Mouse (Mus musculus): ENCODE measurements around the gene Gm16253. TPM values are rescaled to one million over a fixed set of nuclear protein-coding genes. Genes with fewer than 3 reads are reported as not detected.

Gene Gm16253
- polyA plus RNA-seq, 1 experiment = not detected

DNA sequence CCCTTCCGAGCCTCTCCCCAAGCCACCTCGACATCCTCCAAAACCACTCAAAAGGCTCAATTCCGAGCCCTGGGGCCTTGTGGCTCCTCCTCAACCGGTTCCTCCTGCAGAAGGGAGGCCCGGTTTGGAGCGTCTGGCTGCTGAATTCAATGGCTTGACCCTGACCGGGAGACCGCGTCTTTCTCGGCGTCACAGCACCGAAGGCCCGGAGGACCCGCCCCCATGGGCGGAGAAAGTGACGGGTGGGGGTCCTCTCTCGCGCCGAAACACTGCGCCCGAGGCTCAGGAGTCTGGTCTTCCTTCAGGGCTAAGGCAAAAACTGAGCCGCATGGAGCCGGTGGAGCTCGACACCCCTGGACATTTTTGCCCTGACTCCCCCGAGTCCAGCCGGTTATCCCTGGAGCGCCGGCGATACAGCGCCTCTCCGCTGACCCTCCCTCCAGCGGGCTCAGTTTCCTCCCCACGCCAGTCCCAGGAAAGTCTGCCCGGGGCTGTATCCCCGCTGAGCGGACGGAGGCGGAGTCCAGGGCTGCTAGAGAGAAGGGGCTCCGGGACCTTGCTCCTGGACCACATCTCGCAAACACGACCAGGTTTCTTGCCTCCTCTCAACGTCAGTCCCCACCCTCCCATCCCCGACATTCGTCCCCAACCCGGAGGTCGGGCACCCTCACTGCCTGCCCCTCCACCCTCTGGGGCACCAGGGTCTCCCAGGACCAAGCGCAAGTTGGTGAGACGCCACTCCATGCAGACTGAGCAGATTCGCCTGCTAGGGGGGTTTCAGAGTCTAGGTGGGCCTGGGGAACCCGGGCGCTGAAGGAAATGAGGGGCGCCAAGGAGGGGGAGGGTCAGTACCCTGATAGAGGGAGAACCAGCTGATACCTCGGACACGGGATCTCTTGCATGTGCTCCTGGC is 21.6 kb downstream of the Gm16253 start:
- Histone ChIP-seq H3K4me1 (ENCODE audit: control insufficient read depth, insufficient read depth, insufficient read length, low read length) (peaks cover 11% of the 10 kb centered on the region; the same call in 1 of the 2 replicates), H3K36me3 (ENCODE audit: control insufficient read depth, insufficient read depth, low read length) (no peaks in the 10 kb centered on the region), H3K4me3 (ENCODE audit: low read depth, low read length) (peak overlapping the region; percentile 45), H3K27me3 (ENCODE audit: control insufficient read depth, insufficient read depth, low read length) (peaks cover 47% of the 10 kb centered on the region), H3K27ac (ENCODE audit: insufficient read depth, low read depth, low read length) (no peak overlapping the region)
- 4% methylated on average over 54 of the region's 54 CpGs for WGBS
- TF ChIP-seq POLR2A (IDR thresholded peaks at IDR 0.05; ENCODE audit: low read depth, low read length) = no peak; the same call in 1 of the 2 replicates
- TF ChIP-seq CTCF (IDR thresholded peaks at IDR 0.05; ENCODE audit: extremely low read depth, insufficient read length, insufficient replicate concordance, low read depth, low read length) = no peak

DNA sequence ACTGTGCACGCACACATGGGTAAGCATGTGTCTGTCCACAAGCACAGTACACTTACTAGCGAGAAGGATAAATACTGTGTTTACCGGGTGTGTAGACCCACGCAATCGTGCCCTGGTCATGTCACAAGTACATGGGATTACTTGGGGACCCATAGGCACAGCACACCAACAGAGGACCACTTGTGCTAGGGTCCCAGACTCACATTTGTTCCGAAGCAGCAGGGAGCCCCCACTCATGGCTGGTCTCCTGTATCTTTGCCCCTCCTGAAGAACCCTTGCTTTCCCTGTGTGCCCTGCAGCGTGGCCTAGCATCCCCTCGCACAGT is 22.2 kb downstream of the Gm16253 start:
- H3K36me3 ChIP-seq (ENCODE audit: control insufficient read depth, insufficient read depth, low read length) = no peaks in the 10 kb centered on the region
- H3K4me3 ChIP-seq (ENCODE audit: low read depth, low read length) = no peak overlapping the region
- H3K27me3 ChIP-seq (ENCODE audit: control insufficient read depth, insufficient read depth, low read length) = peaks cover 47% of the 10 kb centered on the region
- no peak overlapping the region for H3K27ac ChIP-seq (ENCODE audit: insufficient read depth, low read depth, low read length)
- H3K4me1 ChIP-seq (ENCODE audit: control insufficient read depth, insufficient read depth, insufficient read length, low read length) = peaks cover 11% of the 10 kb centered on the region; the same call in 1 of the 2 replicates
- TF ChIP-seq CTCF (IDR thresholded peaks at IDR 0.05; ENCODE audit: extremely low read depth, insufficient read length, insufficient replicate concordance, low read depth, low read length) (no peak), POLR2A (IDR thresholded peaks at IDR 0.05; ENCODE audit: low read depth, low read length) (no peak)
- 60% methylated on average over 8 of the region's 8 CpGs for WGBS

DNA sequence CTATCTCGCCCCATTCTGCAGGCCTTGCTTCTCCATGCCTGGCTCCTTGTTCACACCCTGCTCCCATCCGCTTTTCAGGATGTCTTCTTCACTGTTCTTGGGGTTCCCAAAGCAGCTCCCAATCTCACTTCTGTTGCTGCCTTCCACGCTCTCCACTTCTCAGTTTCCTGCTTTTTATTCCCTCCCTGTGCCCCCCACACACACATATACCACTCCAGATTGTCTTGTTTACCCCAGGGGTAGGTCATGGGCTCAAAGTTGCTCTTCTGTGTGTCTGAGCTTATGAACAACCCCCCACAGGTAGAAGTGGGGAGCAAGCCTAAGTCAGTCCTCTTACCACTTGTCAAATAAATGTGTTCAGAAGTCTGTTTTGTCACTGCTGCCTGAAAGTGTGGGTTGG is 22.6 kb downstream of the Gm16253 start:
- TF ChIP-seq CTCF (IDR thresholded peaks at IDR 0.05; ENCODE audit: extremely low read depth, insufficient read length, insufficient replicate concordance, low read depth, low read length) (no peak), POLR2A (IDR thresholded peaks at IDR 0.05; ENCODE audit: low read depth, low read length) (no peak)
- H3K27ac ChIP-seq (ENCODE audit: insufficient read depth, low read depth, low read length) = no peak overlapping the region
- no peaks in the 10 kb centered on the region for H3K36me3 ChIP-seq (ENCODE audit: control insufficient read depth, insufficient read depth, low read length)
- WGBS = 80% methylated on average over 3 of the region's 3 CpGs
- peaks cover 47% of the 10 kb centered on the region for H3K27me3 ChIP-seq (ENCODE audit: control insufficient read depth, insufficient read depth, low read length)
- H3K4me3 ChIP-seq (ENCODE audit: low read depth, low read length) = no peak overlapping the region
- peaks cover 11% of the 10 kb centered on the region; the same call in 1 of the 2 replicates for H3K4me1 ChIP-seq (ENCODE audit: control insufficient read depth, insufficient read depth, insufficient read length, low read length)

DNA sequence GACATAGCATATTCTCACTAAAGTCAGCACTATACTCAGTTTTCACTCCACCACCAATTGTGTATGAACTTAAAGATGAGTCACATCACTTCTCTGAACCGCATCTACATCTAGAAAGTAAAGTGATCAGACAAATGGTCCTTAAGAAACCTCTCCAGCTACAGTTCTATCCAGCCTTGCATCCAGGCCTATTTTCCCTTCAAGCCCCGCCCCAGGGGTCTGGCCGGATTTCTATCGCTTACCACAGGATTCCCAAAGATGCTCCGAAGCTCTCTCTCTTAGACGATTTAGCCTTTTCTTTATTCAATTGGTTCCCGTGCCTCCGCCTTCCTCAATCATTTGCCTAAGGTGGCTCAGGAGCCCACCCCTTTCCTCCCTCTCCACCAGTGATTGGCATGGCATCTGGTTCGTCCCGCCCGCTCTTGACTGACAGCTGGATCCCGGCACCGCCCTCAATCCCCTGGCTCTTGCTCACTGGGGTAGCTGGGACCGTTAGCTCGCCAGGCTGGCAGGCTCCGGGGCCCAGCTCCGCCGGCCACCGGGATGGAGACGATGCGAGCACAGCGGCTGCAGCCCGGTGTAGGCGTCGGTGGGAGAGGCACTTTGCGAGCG is 24.0 kb downstream of the Gm16253 start, which contains the start of gene Lix1l:
Gene Lix1l (plus strand): TSS at position 511 of the 612 bp plus-strand sequence.
- no peak for TF ChIP-seq CTCF (IDR thresholded peaks at IDR 0.05; ENCODE audit: extremely low read depth, insufficient read length, insufficient replicate concordance, low read depth, low read length)
- TF ChIP-seq POLR2A (IDR thresholded peaks at IDR 0.05; ENCODE audit: low read depth, low read length) = peak; percentile 46
- Histone ChIP-seq H3K36me3 (ENCODE audit: control insufficient read depth, insufficient read depth, low read length) (no peaks in the 10 kb centered on the region), H3K27me3 (ENCODE audit: control insufficient read depth, insufficient read depth, low read length) (peaks cover 47% of the 10 kb centered on the region), H3K4me3 (ENCODE audit: low read depth, low read length) (peak within 1 kb of the TSS; percentile 78), H3K4me1 (ENCODE audit: control insufficient read depth, insufficient read depth, insufficient read length, low read length) (peaks cover 11% of the 10 kb centered on the region; the same call in 1 of the 2 replicates), H3K27ac (ENCODE audit: insufficient read depth, low read depth, low read length) (peak within 1 kb of the TSS; percentile 34)
- 2% methylated on average over 27 of the region's 27 CpGs for WGBS

DNA sequence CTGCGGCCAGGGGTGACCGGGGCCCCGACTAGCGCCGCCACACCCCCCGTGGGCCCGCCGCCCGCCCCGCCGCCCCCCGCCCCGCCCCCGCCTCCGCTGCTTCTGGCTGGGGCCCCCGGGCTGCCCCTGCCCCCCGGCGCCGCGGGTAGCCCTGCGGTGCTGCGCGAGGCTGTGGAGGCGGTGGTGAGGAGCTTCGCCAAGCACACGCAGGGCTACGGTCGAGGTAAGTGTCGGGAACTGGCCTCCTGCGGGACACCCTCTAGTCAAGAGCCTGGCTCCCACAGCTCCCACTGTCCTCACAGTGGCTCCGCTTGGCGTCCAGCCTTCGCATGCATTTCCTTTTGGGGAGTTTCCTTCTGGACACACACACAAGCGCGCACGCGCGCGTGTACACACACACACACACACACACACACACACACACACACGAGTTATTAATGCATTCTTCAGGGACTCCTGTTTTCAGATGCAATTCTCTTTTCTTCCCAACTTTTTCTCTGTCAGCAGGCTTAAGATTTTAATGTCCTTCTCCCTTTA is 24.5 kb downstream of the Gm16253 start:
- H3K36me3 ChIP-seq (ENCODE audit: control insufficient read depth, insufficient read depth, low read length) = no peaks in the 10 kb centered on the region
- H3K4me3 ChIP-seq (ENCODE audit: low read depth, low read length) = peak overlapping the region; percentile 78
- peak overlapping the region; percentile 34 for H3K27ac ChIP-seq (ENCODE audit: insufficient read depth, low read depth, low read length)
- peak; percentile 24; the same call in 1 of the 2 replicates for TF ChIP-seq POLR2A (IDR thresholded peaks at IDR 0.05; ENCODE audit: low read depth, low read length)
- no peak for TF ChIP-seq CTCF (IDR thresholded peaks at IDR 0.05; ENCODE audit: extremely low read depth, insufficient read length, insufficient replicate concordance, low read depth, low read length)
- 4% methylated on average over 40 of the region's 40 CpGs for WGBS
- H3K27me3 ChIP-seq (ENCODE audit: control insufficient read depth, insufficient read depth, low read length) = peaks cover 43% of the 10 kb centered on the region
- peaks cover 11% of the 10 kb centered on the region; the same call in 1 of the 2 replicates for H3K4me1 ChIP-seq (ENCODE audit: control insufficient read depth, insufficient read depth, insufficient read length, low read length)

DNA sequence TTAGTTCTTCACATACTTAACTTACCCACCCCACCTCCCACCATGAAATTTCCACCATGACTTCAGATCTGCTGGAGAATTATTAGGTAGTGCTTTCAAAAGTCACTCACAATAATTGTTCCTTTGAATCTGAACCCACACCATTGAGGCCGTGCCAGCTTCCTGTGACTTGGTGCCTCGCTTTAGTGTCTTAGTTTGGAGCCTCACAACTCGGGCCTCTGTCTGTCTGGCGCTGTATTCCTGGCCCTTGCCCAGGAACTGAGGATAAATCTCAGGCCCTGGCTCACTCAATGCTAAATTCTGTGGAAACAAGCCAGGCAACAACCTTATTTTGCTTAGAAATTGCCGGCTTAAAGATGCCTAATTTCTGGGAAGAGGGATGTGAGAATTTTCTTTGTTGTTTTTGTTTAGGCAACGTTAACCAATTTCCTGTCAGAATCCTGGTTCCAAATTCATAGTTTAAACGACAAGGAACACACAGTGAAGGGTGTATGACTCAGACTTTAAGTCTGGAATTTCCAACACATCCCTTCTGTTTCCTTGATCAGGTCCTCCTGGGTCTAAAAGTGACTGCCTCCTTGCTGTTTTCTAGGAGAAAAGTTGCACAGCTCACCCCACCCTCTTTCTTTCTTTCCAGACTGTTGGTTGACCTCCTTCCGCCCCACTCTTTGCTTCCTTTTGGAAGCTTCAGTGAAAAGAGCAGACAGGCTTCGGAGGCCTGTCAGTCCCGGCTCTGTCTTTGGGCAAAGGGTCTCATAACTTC is 25.3 kb downstream of the Gm16253 start:
- TF ChIP-seq POLR2A (IDR thresholded peaks at IDR 0.05; ENCODE audit: low read depth, low read length) (no peak), CTCF (IDR thresholded peaks at IDR 0.05; ENCODE audit: extremely low read depth, insufficient read length, insufficient replicate concordance, low read depth, low read length) (no peak)
- WGBS = 56% methylated on average over 10 of the region's 10 CpGs
- H3K27ac ChIP-seq (ENCODE audit: insufficient read depth, low read depth, low read length) = peak overlapping the region; percentile 34
- H3K36me3 ChIP-seq (ENCODE audit: control insufficient read depth, insufficient read depth, low read length) = no peaks in the 10 kb centered on the region
- H3K27me3 ChIP-seq (ENCODE audit: control insufficient read depth, insufficient read depth, low read length) = peaks cover 35% of the 10 kb centered on the region
- H3K4me1 ChIP-seq (ENCODE audit: control insufficient read depth, insufficient read depth, insufficient read length, low read length) = peaks cover 8% of the 10 kb centered on the region; the same call in 1 of the 2 replicates
- H3K4me3 ChIP-seq (ENCODE audit: low read depth, low read length) = peak overlapping the region; percentile 27; the same call in 1 of the 2 replicates
